Mouse (Mus musculus) erythroblast, embryonic 14.5 days (primary cell): Measurements from ENCODE around the gene Ccdc57.

Experiments
- GATA1 ChIP-seq: IDR thresholded peaks from 2 replicates; pipeline ENCODE4 v1.6.1; 2012; ENCODE audit warnings: low read length, inconsistent platforms, mixed read lengths
- TAL1 ChIP-seq: IDR thresholded peaks from 3 replicates; pipeline ENCODE4 v1.6.1; 2012; ENCODE audit warnings: low read length, inconsistent platforms, mixed read lengths

DNA sequence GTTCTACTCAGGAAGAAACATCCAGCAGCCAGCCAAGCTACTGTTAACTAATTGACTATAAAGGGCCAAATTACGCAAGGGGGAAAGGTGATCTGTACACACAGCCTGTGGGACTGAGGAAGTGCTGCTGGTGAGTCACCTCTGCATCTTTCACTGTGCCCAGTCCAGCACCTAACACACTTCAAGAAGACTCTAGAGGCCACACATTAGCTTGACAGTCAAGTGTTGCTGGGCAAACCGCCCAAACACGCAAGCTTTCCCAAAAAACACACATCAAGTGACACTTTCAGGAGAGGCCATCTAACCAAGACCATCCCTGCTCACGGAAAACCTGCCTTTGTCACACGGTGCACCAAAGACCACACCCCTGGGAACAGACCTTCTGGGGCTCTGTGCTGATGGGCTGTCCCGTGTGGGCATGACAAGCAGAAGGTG is 34.5 kb downstream of the Ccdc57 start:
- no peak for TF ChIP-seq GATA1
- no peak for TF ChIP-seq TAL1
